Mouse (Mus musculus) cerebellum, postnatal 36 days (tissue): ENCODE measurements around the gene Tns1.

ENCODE experiments used
- DNase-seq, 2 experiments: peaks; one replicate each; pipeline ENCODE4 v3.0.0; 2021 to 2022; ENCODE audit warnings: mixed read lengths in 2 of 2

The Tns1 gene

GRCm38 (mm10) chr1:74030901-74031360 is 93.3 kb downstream of the Tns1 start:
- DNase-seq = no peak

- DNase-seq = no peak
These were observed 94.0 kb downstream of the Tns1 start for GRCm38 (mm10) chr1:74030285-74030684.

GRCm38 (mm10) chr1:74029669-74030068 is 94.6 kb downstream of the Tns1 start:
- no peak for DNase-seq

- no peak for DNase-seq
These were observed 95.4 kb downstream of the Tns1 start for GRCm38 (mm10) chr1:74028881-74029266.

GRCm38 (mm10) chr1:74028118-74028880 is 96.0 kb downstream of the Tns1 start:
- DNase-seq = no peak

- peak; percentile 26 to 35 for DNase-seq
These were observed 96.6 kb downstream of the Tns1 start for GRCm38 (mm10) chr1:74027559-74028091.

GRCm38 (mm10) chr1:74026703-74027195 is 97.5 kb downstream of the Tns1 start:
- no peak for DNase-seq

- DNase-seq = no peak
These were observed 98.5 kb downstream of the Tns1 start for GRCm38 (mm10) chr1:74025651-74026226.

GRCm38 (mm10) chr1:74025227-74025626 is 99.0 kb downstream of the Tns1 start:
- no peak for DNase-seq

- no peak for DNase-seq
These were observed 99.6 kb downstream of the Tns1 start for GRCm38 (mm10) chr1:74024452-74025190.

GRCm38 (mm10) chr1:74022998-74023397 is 101.3 kb downstream of the Tns1 start:
- DNase-seq = no peak

GRCm38 (mm10) chr1:74022536-74022935 is 101.7 kb downstream of the Tns1 start:
- no peak for DNase-seq

GRCm38 (mm10) chr1:74020235-74020634 is 104.0 kb downstream of the Tns1 start:
- DNase-seq = no peak

- no peak for DNase-seq
These were observed 106.7 kb downstream of the Tns1 start for GRCm38 (mm10) chr1:74017399-74018172.

- no peak for DNase-seq
These were observed 107.6 kb downstream of the Tns1 start for GRCm38 (mm10) chr1:74016618-74017017.

GRCm38 (mm10) chr1:74015513-74016234 is 108.6 kb downstream of the Tns1 start:
- DNase-seq = no peak

GRCm38 (mm10) chr1:74014538-74015327 is 109.5 kb downstream of the Tns1 start:
- no peak for DNase-seq

- no peak for DNase-seq
These were observed 110.8 kb downstream of the Tns1 start for GRCm38 (mm10) chr1:74013296-74014031.

GRCm38 (mm10) chr1:74012706-74013105 is 111.5 kb downstream of the Tns1 start:
- DNase-seq = no peak

GRCm38 (mm10) chr1:74009495-74009894 is 114.8 kb downstream of the Tns1 start:
- DNase-seq = no peak
